Mouse (Mus musculus) limb, embryonic 10.5 days (tissue): ENCODE data around the gene Frmd8. TPM values are rescaled to one million over a fixed set of nuclear protein-coding genes. Genes with fewer than 3 reads are reported as not detected.

Source experiments
- DNase-seq: peaks from one replicate; pipeline ENCODE4 v3.0.0-alpha.2; 2017; ENCODE audit warnings: low spot score
- H3K27ac ChIP-seq: fragments of 300-500 bp; sonication (generic); 2 replicates; pipeline ENCODE4 v1.5.1; 2016; ENCODE audit warnings: mild to moderate bottlenecking
- H3K27me3 ChIP-seq: fragments of 300-500 bp; sonication (generic); 2 replicates; pipeline ENCODE4 v1.6.1; 2016; ENCODE audit warnings: low read depth, mild to moderate bottlenecking; ENCODE audit not compliant: poor library complexity, severe bottlenecking
- H3K36me3 ChIP-seq: fragments of 300-500 bp; sonication (generic); 2 replicates; pipeline ENCODE4 v1.6.1; 2016; ENCODE audit warnings: mild to moderate bottlenecking, moderate library complexity
- H3K4me1 ChIP-seq: fragments of 300-500 bp; sonication (generic); 2 replicates; pipeline ENCODE4 v1.6.1; 2016
- H3K4me3 ChIP-seq: fragments of 300-500 bp; sonication (generic); 2 replicates; pipeline ENCODE4 v1.5.1; 2016; ENCODE audit warnings: mild to moderate bottlenecking, moderate library complexity
- H3K9me3 ChIP-seq: fragments of 300-500 bp; sonication (generic); replicated peaks from 2 replicates; pipeline ENCODE4 v1.6.1; 2016; ENCODE audit warnings: mild to moderate bottlenecking
- WGBS: fragments of 180-500 bp; shearing (Covaris S2); methylation state at CpG from one replicate; pipeline ENCODE4 v1.1.7; 2016; 5-methylcytosine and 5-hydroxymethylcytosine counted together
- polyA plus RNA-seq: library from polyadenylated mRNA; unstranded; fragments of >200 nt; fragmentation: Nextera tagmentation; extraction: Ambion mirVana; gene quantifications from 2 replicates; pipeline ENCODE4 v1.2.1, GENCODE M21; 2016

Gene Frmd8
- polyA plus RNA-seq, 1 experiment from 2014 or later: 48.7 TPM

DNA sequence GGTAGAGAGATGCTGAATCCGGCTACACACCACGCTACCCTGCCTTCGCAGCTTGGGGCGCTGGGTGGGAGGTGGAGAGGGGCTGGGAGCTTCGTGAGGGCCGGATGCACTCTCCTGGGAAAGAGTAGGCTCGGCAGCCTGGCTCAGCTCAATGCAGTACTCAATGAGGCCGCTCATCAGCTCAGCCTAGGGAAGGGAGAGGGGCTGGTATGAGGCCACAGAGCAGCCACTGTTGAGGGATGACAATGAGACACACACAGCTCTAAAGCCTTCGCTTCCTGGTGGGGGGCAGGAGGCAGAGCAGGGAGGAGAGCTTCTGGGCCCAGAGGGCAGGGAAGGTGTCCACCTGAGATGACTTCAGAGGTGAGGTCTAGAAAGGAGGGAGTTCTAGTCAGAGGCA lies 18.5 kb downstream of the Frmd8 start:
- 79% methylated on average over 9 of the region's 9 CpGs for WGBS
- Histone ChIP-seq H3K27me3 (no peaks in the 10 kb centered on the region), H3K27ac (no peak overlapping the region), H3K36me3 (peaks cover 96% of the 10 kb centered on the region), H3K4me1 (no peaks in the 10 kb centered on the region), H3K4me3 (no peak overlapping the region), H3K9me3 (no peaks in the 10 kb centered on the region)
- no peak for DNase-seq

DNA sequence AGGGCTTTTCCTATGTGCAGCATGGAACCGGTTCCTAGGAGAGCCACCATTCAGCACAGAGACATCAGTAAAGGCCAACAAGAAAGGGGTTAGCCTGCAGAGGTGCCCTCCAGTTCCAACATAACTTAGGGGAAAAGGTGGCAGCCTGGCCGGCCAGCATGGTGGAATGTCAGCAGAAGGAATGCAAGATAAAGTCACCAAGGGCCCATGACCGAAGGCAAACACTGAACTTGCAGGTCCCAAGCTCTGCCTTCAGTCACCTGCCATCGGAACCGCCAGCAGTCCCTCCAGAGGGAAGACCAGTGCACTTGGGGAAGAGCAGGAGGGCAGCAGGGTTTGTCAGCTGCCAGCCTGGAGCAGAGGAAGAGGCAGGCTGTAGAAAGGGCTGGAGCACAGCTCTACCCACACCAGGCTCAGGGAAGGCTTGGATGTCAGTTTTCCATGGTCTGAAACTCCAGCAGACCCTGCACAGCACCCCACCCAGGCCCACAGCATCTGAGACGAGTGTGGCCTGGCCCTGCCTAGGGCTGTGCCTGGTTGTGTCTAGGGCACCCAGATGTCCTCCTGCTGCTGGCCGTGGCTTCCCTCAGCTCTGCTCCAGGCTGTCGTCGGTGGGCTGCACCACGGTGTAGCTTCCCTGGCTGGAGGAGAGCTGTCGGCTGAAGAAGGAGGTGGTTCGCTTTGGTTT lies 22.9 kb downstream of the Frmd8 start:
- Histone ChIP-seq H3K27me3 (no peaks in the 10 kb centered on the region), H3K36me3 (peaks cover 56% of the 10 kb centered on the region), H3K9me3 (no peaks in the 10 kb centered on the region), H3K27ac (no peak overlapping the region), H3K4me3 (no peak overlapping the region), H3K4me1 (peaks cover 32% of the 10 kb centered on the region)
- 87% methylated on average over 12 of the region's 12 CpGs for WGBS
- no peak for DNase-seq

DNA sequence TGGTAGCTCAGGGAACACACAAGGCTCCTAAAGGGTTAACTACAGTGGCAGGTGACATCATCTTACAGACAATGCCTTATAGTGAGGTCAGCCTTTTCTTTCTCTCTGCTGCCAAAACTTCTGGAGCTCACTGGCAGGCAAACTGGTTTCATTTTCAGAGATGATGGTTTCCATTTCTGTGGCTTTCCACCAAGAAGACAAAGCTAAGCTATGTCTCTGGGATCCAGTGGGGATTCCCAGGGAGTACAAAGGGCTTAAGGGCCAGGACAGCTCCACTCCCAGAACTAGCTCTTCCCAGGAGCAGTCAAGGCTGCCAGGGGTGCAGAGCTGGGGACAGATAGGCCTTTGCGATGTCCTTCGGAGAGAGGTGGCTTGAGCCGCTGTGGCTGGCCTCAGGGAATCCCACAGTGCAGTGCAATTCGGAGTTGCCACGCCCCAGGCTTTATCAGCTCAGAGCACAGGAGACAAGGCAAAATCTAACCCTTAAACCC lies 23.5 kb downstream of the Frmd8 start:
- DNase-seq: no peak
- Histone ChIP-seq H3K27me3 (no peaks in the 10 kb centered on the region), H3K9me3 (no peaks in the 10 kb centered on the region), H3K27ac (no peak overlapping the region), H3K4me1 (peaks cover 39% of the 10 kb centered on the region), H3K36me3 (peaks cover 50% of the 10 kb centered on the region), H3K4me3 (no peak overlapping the region)
- WGBS: 83% methylated on average over 5 of the region's 5 CpGs

DNA sequence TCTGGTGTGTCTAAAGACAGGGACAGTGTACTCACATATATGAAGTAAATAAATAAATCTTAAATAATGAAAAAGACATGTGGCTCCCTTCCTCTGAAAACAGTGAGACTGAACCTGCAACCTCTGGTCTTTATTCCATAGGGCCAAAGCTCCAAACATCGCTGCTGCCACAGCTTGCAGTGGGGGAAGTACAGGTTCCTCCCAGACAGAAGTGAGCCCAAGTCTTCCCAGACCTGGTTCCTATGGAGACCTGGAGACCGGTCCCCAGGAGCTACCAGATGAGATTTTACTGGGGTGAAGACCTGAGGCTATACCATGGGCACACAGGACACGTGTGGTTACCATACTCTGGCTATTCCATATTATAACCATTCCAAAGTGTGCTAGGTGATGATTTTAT lies 24.2 kb downstream of the Frmd8 start:
- Histone ChIP-seq H3K4me3 (no peak overlapping the region), H3K27me3 (no peaks in the 10 kb centered on the region), H3K27ac (no peak overlapping the region), H3K36me3 (peaks cover 43% of the 10 kb centered on the region), H3K9me3 (no peaks in the 10 kb centered on the region), H3K4me1 (peaks cover 45% of the 10 kb centered on the region)
- no peak for DNase-seq
- WGBS: 84% methylated on average over 3 of the region's 3 CpGs

DNA sequence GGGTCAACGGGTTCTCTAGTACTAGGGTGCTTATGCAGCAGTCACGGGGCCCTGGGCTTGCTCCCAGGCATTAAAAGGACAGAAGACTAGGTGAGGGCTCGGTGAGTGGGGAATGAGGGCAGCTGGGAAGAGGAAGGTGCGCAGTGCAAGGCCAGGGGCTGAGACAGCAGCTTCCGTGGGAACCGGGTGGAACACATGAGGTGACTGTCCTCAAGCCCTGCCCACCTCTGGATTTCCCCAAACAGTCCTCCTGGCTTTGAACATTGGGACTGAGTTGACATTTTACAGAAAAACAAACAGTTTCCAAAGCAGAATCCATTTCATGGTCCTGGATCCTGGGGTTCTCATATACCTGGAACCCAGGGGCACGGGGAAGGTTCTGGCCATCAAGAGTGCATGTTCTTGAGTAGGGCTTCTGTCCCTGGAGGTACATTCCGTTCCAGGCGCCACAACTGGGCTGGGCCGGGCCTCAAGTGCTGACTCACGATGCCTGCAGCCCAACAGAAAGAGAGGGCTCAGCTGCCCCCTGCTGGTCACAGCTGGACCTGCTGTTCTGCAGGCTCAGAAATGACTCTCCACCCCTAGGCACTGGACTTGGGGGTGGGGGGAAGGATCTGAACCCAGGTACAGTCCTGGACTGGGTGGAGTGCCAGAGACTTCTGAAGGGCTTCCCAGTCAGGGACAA lies 25.1 kb downstream of the Frmd8 start:
- Histone ChIP-seq H3K4me1 (peaks cover 54% of the 10 kb centered on the region), H3K4me3 (peak overlapping the region; percentile 28; the same call in 1 of the 2 replicates), H3K9me3 (no peaks in the 10 kb centered on the region), H3K27ac (peak overlapping the region; percentile 78), H3K36me3 (peaks cover 34% of the 10 kb centered on the region), H3K27me3 (no peaks in the 10 kb centered on the region)
- DNase-seq: peak; percentile 95
- 32% methylated on average over 11 of the region's 11 CpGs for whole genome bisulfite sequencing

DNA sequence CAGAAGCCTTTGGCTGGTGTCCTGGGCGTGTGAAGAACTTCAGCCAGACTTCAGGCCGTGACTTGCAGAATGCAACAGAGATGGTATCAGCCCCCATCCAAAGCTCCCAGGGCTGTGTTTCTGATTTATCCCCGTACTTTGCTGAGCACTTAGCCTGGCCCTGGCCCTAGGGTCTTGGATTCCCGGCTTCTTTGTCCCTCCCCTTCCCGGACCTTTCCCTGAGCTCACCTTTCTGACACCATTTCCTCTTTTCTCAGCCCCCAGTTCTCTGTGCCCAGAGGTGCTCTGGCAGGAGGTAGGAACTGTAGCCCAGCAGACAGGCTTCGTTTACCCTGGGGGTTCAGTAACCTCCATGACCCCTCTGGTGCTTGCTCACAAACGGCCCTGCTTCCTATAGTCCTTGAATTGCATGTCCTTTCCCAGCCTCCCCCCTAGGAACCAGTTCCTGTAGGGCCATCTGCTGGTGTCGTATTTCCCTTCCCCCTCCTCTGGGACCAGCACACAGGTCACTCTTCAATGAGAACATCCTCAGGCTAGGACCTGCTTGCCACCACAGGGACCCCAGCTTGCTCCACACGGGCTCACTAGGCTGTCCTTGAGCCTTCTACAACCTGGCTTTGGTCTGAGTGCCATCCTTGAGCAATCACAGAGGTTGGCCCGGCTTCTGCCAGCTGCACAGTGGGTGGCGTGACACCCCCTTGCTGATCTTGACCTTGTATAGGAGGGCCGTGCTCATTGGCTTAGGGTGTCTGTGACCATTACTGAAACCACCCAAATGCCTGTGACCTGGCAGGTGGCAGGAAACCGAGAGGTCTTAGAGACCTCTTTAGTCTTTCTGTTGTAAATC lies 26.0 kb downstream of the Frmd8 start:
- H3K27me3 ChIP-seq: no peaks in the 10 kb centered on the region
- H3K4me3 ChIP-seq: peak overlapping the region; percentile 46
- 30% methylated on average over 13 of the region's 13 CpGs for WGBS
- peak; percentile 43 for DNase-seq
- peaks cover 27% of the 10 kb centered on the region for H3K36me3 ChIP-seq
- H3K27ac ChIP-seq: peak overlapping the region; percentile 93
- H3K4me1 ChIP-seq: peaks cover 63% of the 10 kb centered on the region
- H3K9me3 ChIP-seq: no peaks in the 10 kb centered on the region

DNA sequence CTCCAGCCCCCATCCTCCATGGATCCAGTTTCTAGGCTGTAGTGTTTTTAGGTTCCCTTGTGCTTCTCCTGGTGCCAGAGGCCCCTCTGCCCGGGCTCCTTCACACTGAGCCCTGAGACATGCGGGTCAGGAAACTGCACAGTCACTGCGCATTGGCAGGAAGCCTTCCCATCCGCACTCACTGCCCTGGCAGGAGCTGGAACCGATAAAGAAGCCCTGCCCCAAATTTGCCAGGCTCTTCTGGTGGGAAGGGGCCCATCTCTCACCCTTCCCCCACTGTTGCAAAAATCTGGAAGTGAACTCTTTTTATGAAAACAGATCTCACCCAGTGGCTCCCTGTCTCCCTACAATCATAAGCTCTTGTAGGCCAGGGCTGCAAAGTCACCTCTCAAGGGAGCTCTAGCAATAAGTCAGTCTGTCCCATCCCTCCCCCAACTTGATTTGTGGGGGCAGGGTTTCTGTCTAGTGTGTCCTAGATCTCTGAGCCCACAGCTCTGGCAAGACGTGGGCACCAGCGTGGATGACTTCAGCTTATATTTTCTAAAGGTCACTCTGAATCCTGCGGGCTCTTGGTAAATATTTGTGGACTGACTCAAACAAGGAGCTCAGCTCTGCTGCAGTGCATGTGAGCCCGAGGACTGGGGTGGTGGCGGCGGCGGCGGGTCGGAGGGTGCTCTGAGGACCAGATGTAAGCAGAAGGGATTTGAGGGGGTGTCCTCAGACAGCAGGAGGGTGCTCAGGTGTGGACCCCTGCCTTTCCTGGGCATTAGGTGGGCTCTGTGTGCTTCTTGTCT lies 26.8 kb downstream of the Frmd8 start:
- Histone ChIP-seq H3K4me3 (peak overlapping the region; percentile 46), H3K4me1 (peaks cover 72% of the 10 kb centered on the region), H3K27me3 (no peaks in the 10 kb centered on the region), H3K27ac (peak overlapping the region; percentile 93), H3K9me3 (no peaks in the 10 kb centered on the region), H3K36me3 (peaks cover 21% of the 10 kb centered on the region)
- 59% methylated on average over 14 of the region's 14 CpGs for WGBS
- DNase-seq: peak; percentile 41

DNA sequence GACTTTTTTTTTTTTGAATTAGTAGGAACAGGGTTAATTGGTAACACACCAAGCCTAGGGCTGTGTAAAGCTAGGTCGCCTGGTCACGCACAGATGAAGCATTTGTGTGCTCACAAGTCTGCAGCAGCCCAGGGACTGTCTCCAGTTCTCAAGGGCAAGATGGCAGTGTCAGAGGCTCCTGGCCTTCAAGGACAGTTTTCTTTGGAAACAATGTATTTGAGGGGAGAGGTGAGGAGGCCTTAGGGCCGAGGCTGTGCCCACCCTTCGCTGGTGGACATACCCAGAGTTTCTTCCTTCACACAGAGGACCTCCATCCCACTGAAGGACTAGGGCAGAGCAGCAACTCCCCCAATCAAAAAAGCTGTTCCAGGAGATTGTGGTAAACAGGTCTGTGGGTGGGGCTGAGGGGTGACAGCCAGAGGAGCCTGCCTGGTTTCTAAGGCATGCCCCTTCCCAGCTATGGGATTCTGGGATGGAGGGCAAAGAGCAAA lies 27.7 kb downstream of the Frmd8 start:
- Histone ChIP-seq H3K36me3 (peaks cover 12% of the 10 kb centered on the region), H3K4me3 (peak overlapping the region; percentile 46), H3K4me1 (peaks cover 80% of the 10 kb centered on the region), H3K27ac (peak overlapping the region; percentile 93), H3K9me3 (no peaks in the 10 kb centered on the region), H3K27me3 (no peaks in the 10 kb centered on the region)
- peak; percentile 43 for DNase-seq
- 38% methylated on average over 4 of the region's 4 CpGs for WGBS

DNA sequence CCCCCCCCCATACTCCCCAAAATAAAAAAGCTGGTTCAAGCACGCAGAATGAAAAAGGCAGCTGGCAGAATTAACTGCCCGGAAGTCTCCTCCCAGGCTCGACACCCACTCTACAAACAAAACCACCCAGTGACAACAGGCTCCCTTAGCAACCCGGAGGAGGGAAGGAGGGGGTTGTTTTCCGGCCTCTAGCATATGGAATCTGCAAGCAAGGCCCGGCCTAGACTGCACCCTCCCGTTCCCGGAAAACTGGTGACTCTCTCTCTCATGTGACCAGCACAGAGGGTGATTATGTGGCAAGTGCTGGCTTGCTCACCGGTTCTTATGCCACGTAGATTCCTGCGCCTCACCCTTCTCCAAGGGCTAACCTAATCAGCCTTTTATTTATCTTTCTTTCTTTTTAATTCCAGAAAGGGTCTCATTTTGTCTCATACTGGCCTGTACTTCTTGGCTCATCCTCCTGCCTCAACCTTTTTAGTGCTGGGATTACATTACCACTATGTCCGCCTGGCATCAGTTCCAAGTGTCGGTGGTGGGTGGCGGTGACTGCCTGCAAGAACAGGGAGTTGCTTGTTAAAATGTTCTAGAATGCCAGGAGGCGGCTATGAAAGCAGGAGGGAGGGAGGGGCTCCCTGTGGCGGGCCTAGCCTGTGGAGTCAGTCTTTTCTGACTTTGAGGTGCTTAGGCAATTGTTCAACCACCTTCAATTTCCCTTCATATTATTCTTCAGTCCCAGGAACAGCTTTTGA lies 28.3 kb downstream of the Frmd8 start:
- Histone ChIP-seq H3K36me3 (peaks cover 6% of the 10 kb centered on the region), H3K4me3 (peak overlapping the region; percentile 46), H3K27me3 (no peaks in the 10 kb centered on the region), H3K9me3 (no peaks in the 10 kb centered on the region), H3K27ac (peak overlapping the region; percentile 93), H3K4me1 (peaks cover 84% of the 10 kb centered on the region)
- peak; percentile 84 for DNase-seq
- WGBS: 4% methylated on average over 16 of the region's 16 CpGs

DNA sequence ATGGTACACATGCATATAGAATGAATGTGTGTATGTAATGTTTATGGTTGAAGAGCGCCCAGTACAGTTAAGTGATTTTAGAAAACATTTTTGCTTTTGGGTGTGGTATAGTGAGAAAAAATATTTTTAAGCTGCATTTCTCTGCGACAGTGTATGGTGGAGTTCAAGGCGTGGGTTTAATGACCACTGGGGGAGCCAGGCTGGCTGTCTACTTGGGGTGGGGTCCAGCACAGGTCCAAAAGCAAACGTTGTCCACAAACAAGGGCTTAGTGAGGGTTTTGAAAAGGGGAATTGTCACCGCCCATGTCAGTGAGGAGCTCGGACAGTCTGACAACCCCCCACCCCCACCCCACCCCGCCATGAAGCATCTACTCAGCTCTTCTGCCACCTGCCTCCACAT lies 28.9 kb downstream of the Frmd8 start:
- peak overlapping the region; percentile 46 for H3K4me3 ChIP-seq
- WGBS: 2% methylated on average over 7 of the region's 7 CpGs
- peak overlapping the region; percentile 93 for H3K27ac ChIP-seq
- no peaks in the 10 kb centered on the region for H3K9me3 ChIP-seq
- peaks cover under 1% of the 10 kb centered on the region; the same call in 1 of the 2 replicates for H3K36me3 ChIP-seq
- no peaks in the 10 kb centered on the region for H3K27me3 ChIP-seq
- peaks cover 86% of the 10 kb centered on the region for H3K4me1 ChIP-seq
- no peak for DNase-seq

DNA sequence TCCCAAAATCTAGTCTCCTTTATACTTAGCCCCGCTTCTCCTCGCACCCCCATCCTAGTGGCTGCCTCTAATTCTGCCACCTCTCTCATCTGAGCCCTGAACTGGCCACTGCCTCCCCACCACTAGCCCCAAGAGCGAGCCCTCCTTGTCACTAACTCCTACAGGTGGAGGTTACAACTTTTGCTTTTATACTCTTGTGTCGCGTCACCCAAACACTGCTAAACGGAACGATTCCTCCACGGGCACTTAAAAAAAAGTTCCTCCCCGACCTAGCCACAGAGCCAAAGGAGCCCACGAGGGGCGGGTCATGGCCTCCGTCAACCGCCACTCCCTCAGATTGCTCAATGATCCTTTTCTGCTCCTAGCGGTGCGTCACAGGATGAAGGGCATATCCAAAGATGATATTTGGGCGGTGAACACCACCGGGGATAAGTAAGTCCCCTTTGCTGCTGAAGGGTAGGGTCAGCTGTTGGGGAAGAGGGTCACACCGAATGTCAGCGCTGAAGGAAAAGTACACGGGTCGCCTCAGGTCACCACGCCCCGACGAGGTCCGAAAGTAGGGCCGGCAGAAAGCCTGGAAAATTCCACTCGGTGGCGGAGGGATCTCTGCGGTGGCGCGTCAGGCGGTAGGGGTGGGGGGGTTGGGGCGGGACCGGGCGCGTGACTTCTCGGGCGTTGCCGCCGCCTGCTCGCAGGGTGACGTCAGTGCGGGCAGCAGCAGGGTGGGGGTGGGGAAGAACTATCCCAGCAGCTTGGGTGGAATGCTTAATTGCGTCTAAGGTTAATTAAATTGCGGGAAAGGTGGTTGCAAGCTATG lies 29.5 kb downstream of the Frmd8 start:
- no peaks in the 10 kb centered on the region for H3K9me3 ChIP-seq
- 7% methylated on average over 45 of the region's 45 CpGs for WGBS
- H3K27me3 ChIP-seq: no peaks in the 10 kb centered on the region
- peaks cover 86% of the 10 kb centered on the region for H3K4me1 ChIP-seq
- H3K27ac ChIP-seq: peak overlapping the region; percentile 93
- peak overlapping the region; percentile 46 for H3K4me3 ChIP-seq
- no peaks in the 10 kb centered on the region for H3K36me3 ChIP-seq
- DNase-seq: peak; percentile 98
